Mouse (Mus musculus): ENCODE measurements at regions not wholly inside any gene's neighbourhood (a gene's known extent, or its start where the extent isn't known, plus 50 kb on each side); places are given as distances from the start of the nearest gene placed in this dataset.

GRCm38 (mm10) chr9:73242521-73243308 is 129.5 kb downstream of the Rsl24d1 start:
- no peaks in the 10 kb centered on the region for H3K9me3 ChIP-seq (ENCODE audit: control insufficient read depth, insufficient read depth, low read depth, low read length)
- in situ Hi-C loops (cut with MboI; ENCODE audit: low sequenced_read_pairs in 2 of 2, unreplicated experiment in 2 of 2): no loop called here
- H3K9ac ChIP-seq (ENCODE audit: insufficient read depth, low read depth, low read length, poor library complexity, severe bottlenecking): no peak overlapping the region
- no peaks in the 10 kb centered on the region for H3K4me1 ChIP-seq (ENCODE audit: control insufficient read depth in 2 of 2, insufficient read depth in 2 of 2, low read length in 2 of 2, poor library complexity in 1 of 2)
- no peak overlapping the region for H3K27ac ChIP-seq (ENCODE audit: insufficient read depth, low read depth, low read length, poor library complexity, severe bottlenecking)
- DNase-seq (ENCODE audit: low read depth, low spot score): no peak
- TF ChIP-seq MAFK (IDR thresholded peaks at IDR 0.05; ENCODE audit: insufficient read depth, low read depth, low read length): no peak
- no peak for TF ChIP-seq ZC3H11A (IDR thresholded peaks at IDR 0.05; ENCODE audit: borderline replicate concordance, low read depth, low read length)
- no peak for TF ChIP-seq CHD2 (IDR thresholded peaks at IDR 0.05; ENCODE audit: low read depth, low read length)
- TF ChIP-seq ZNF384 (IDR thresholded peaks at IDR 0.05; ENCODE audit: low read depth, low read length): no peak
- TF ChIP-seq HCFC1 (IDR thresholded peaks at IDR 0.05; ENCODE audit: borderline replicate concordance, insufficient read depth, low read length): no peak
- H3K4me3 ChIP-seq (ENCODE audit: insufficient read depth in 1 of 2, low read depth in 1 of 2, low read length in 2 of 2, poor library complexity in 1 of 2, severe bottlenecking in 1 of 2): no peak overlapping the region
- no peaks in the 10 kb centered on the region for H3K36me3 ChIP-seq (ENCODE audit: control insufficient read depth, insufficient read depth, low read length, poor library complexity, severe bottlenecking)

- no peak overlapping the region for H3K9ac ChIP-seq (ENCODE audit: insufficient read depth, low read depth, low read length, poor library complexity, severe bottlenecking)
- in situ Hi-C loops (cut with MboI; ENCODE audit: low sequenced_read_pairs in 2 of 2, unreplicated experiment in 2 of 2): no loop called here
- no peaks in the 10 kb centered on the region for H3K9me3 ChIP-seq (ENCODE audit: control insufficient read depth, insufficient read depth, low read depth, low read length)
- H3K27ac ChIP-seq (ENCODE audit: insufficient read depth, low read depth, low read length, poor library complexity, severe bottlenecking): no peak overlapping the region
- no peaks in the 10 kb centered on the region for H3K36me3 ChIP-seq (ENCODE audit: control insufficient read depth, insufficient read depth, low read length, poor library complexity, severe bottlenecking)
- H3K4me3 ChIP-seq (ENCODE audit: insufficient read depth in 1 of 2, low read depth in 1 of 2, low read length in 2 of 2, poor library complexity in 1 of 2, severe bottlenecking in 1 of 2): no peak overlapping the region
- no peak for DNase-seq (ENCODE audit: low read depth, low spot score)
- no peaks in the 10 kb centered on the region for H3K4me1 ChIP-seq (ENCODE audit: control insufficient read depth in 2 of 2, insufficient read depth in 2 of 2, low read length in 2 of 2, poor library complexity in 1 of 2)
- TF ChIP-seq CHD2 (IDR thresholded peaks at IDR 0.05; ENCODE audit: low read depth, low read length): no peak
- no peak for TF ChIP-seq HCFC1 (IDR thresholded peaks at IDR 0.05; ENCODE audit: borderline replicate concordance, insufficient read depth, low read length)
- no peak for TF ChIP-seq MAFK (IDR thresholded peaks at IDR 0.05; ENCODE audit: insufficient read depth, low read depth, low read length)
- no peak for TF ChIP-seq ZNF384 (IDR thresholded peaks at IDR 0.05; ENCODE audit: low read depth, low read length)
- no peak for TF ChIP-seq ZC3H11A (IDR thresholded peaks at IDR 0.05; ENCODE audit: borderline replicate concordance, low read depth, low read length)
Measured at GRCm38 (mm10) chr9:73244177-73244576, 131.0 kb downstream of the Rsl24d1 start.

GRCm38 (mm10) chr9:73245524-73245923 is 132.3 kb downstream of the Rsl24d1 start:
- no peak overlapping the region for H3K27ac ChIP-seq (ENCODE audit: insufficient read depth, low read depth, low read length, poor library complexity, severe bottlenecking)
- no peak overlapping the region for H3K9ac ChIP-seq (ENCODE audit: insufficient read depth, low read depth, low read length, poor library complexity, severe bottlenecking)
- in situ Hi-C loops (cut with MboI; ENCODE audit: low sequenced_read_pairs in 2 of 2, unreplicated experiment in 2 of 2): no loop called here
- H3K4me1 ChIP-seq (ENCODE audit: control insufficient read depth in 2 of 2, insufficient read depth in 2 of 2, low read length in 2 of 2, poor library complexity in 1 of 2): no peaks in the 10 kb centered on the region
- DNase-seq (ENCODE audit: low read depth, low spot score): no peak
- TF ChIP-seq ZNF384 (IDR thresholded peaks at IDR 0.05; ENCODE audit: low read depth, low read length): no peak
- TF ChIP-seq HCFC1 (IDR thresholded peaks at IDR 0.05; ENCODE audit: borderline replicate concordance, insufficient read depth, low read length): no peak
- TF ChIP-seq CHD2 (IDR thresholded peaks at IDR 0.05; ENCODE audit: low read depth, low read length): no peak
- TF ChIP-seq MAFK (IDR thresholded peaks at IDR 0.05; ENCODE audit: insufficient read depth, low read depth, low read length): no peak
- no peak for TF ChIP-seq ZC3H11A (IDR thresholded peaks at IDR 0.05; ENCODE audit: borderline replicate concordance, low read depth, low read length)
- no peaks in the 10 kb centered on the region for H3K36me3 ChIP-seq (ENCODE audit: control insufficient read depth, insufficient read depth, low read length, poor library complexity, severe bottlenecking)
- no peak overlapping the region for H3K4me3 ChIP-seq (ENCODE audit: insufficient read depth in 1 of 2, low read depth in 1 of 2, low read length in 2 of 2, poor library complexity in 1 of 2, severe bottlenecking in 1 of 2)
- no peaks in the 10 kb centered on the region for H3K9me3 ChIP-seq (ENCODE audit: control insufficient read depth, insufficient read depth, low read depth, low read length)

GRCm38 (mm10) chr9:73258171-73258570 is 144.9 kb downstream of the Rsl24d1 start:
- Histone ChIP-seq H3K27ac (ENCODE audit: insufficient read depth, low read depth, low read length, poor library complexity, severe bottlenecking) (no peak overlapping the region), H3K36me3 (ENCODE audit: control insufficient read depth, insufficient read depth, low read length, poor library complexity, severe bottlenecking) (no peaks in the 10 kb centered on the region), H3K9ac (ENCODE audit: insufficient read depth, low read depth, low read length, poor library complexity, severe bottlenecking) (no peak overlapping the region), H3K4me3 (ENCODE audit: insufficient read depth in 1 of 2, low read depth in 1 of 2, low read length in 2 of 2, poor library complexity in 1 of 2, severe bottlenecking in 1 of 2) (no peak overlapping the region), H3K9me3 (ENCODE audit: control insufficient read depth, insufficient read depth, low read depth, low read length) (no peaks in the 10 kb centered on the region), H3K4me1 (ENCODE audit: control insufficient read depth in 2 of 2, insufficient read depth in 2 of 2, low read length in 2 of 2, poor library complexity in 1 of 2) (no peaks in the 10 kb centered on the region)
- DNase-seq (ENCODE audit: low read depth, low spot score): no peak
- TF ChIP-seq CHD2 (IDR thresholded peaks at IDR 0.05; ENCODE audit: low read depth, low read length): no peak
- TF ChIP-seq ZC3H11A (IDR thresholded peaks at IDR 0.05; ENCODE audit: borderline replicate concordance, low read depth, low read length): no peak
- no peak for TF ChIP-seq HCFC1 (IDR thresholded peaks at IDR 0.05; ENCODE audit: borderline replicate concordance, insufficient read depth, low read length)
- TF ChIP-seq ZNF384 (IDR thresholded peaks at IDR 0.05; ENCODE audit: low read depth, low read length): no peak
- no peak for TF ChIP-seq MAFK (IDR thresholded peaks at IDR 0.05; ENCODE audit: insufficient read depth, low read depth, low read length)
- in situ Hi-C loops (cut with MboI; ENCODE audit: low sequenced_read_pairs in 2 of 2, unreplicated experiment in 2 of 2): no loop called here

Measured in ES-E14 (cell line).